Mouse (Mus musculus): ENCODE measurements around the gene Ankrd28. TPM values are rescaled to one million over a fixed set of nuclear protein-coding genes. Genes with fewer than 3 reads are reported as not detected.
A peak's percentile ranks its signal among the peaks of the same experiment; 100 is the strongest.

Gene Ankrd28
- polyA plus RNA-seq, 1 experiment from 2014 or later, result 11.7 TPM

DNA sequence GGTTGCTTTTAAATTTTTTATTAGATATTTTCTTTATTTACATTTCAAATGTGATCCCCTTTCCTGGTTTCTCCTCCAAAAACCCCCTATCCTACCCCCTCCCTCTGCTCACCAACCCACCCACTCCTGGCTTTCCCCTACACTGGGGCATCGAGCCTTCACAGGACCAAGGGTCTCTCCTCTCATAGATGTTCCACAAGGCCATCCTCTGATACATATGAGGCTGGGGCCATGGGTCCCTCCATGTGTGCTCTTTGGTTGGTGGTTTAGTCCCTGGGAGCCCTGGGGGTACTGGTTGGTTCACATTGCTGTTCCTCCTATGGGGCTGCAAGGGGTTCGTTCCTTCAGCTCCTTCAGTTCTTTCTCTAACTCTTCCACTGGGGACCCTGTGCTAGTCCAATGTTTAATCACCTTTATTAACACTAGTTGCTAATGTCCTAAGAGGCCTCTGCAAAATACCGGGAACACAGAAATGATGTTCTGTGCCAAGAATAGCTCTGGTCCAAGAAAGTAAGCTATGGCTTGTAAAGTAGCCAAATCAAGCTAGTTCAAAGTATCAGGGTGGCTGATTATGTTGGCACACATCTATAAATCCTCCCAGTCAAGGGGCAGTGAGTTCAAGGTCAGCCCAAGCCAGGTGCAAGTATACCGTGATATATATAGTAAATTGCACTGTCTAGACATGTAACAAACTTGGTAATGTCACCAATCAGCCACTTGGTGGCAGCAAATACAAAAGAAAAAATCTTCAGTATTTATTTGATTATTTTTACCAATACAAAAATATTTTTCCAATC is 36.3 kb downstream of the Ankrd28 start:
- Histone ChIP-seq H3K36me3 (ENCODE audit: insufficient read depth) (no peaks in the 10 kb centered on the region), H3K4me2 (no peak overlapping the region), H3K27me3 (ENCODE audit: insufficient read depth, low read length) (no peaks in the 10 kb centered on the region), H3K9ac (no peak overlapping the region), H3K9me3 (ENCODE audit: low read depth, low read length) (no peaks in the 10 kb centered on the region), H3K4me3 (ENCODE audit: low read depth, low read length) (no peak overlapping the region), H3K4me1 (ENCODE audit: insufficient read depth) (no peaks in the 10 kb centered on the region), H3K27ac (ENCODE audit: low read depth) (no peak overlapping the region)
- peak; percentile 91 for ATAC-seq (ENCODE audit: insufficient read depth)
- DNase-seq, result peak; percentile 82
- WGBS, result 57% methylated on average over 4 of the region's 4 CpGs
- TF ChIP-seq CTCF (IDR thresholded peaks at IDR 0.05; ENCODE audit: low read depth), result peak; percentile 56

- no peaks in the 10 kb centered on the region for H3K9me3 ChIP-seq (ENCODE audit: low read depth, low read length)
- TF ChIP-seq CTCF (IDR thresholded peaks at IDR 0.05; ENCODE audit: low read depth), result peak; percentile 64
- peak; percentile 79 for DNase-seq
- 45% methylated on average over 1 of the region's 1 CpGs for WGBS
- H3K4me3 ChIP-seq (ENCODE audit: low read depth, low read length), result no peak overlapping the region
- no peak overlapping the region for H3K9ac ChIP-seq
- no peak for ATAC-seq (ENCODE audit: insufficient read depth)
- H3K4me1 ChIP-seq (ENCODE audit: insufficient read depth), result no peaks in the 10 kb centered on the region
- no peak overlapping the region for H3K27ac ChIP-seq (ENCODE audit: low read depth)
- no peaks in the 10 kb centered on the region for H3K36me3 ChIP-seq (ENCODE audit: insufficient read depth)
- no peak overlapping the region for H3K4me2 ChIP-seq
- H3K27me3 ChIP-seq (ENCODE audit: insufficient read depth, low read length), result no peaks in the 10 kb centered on the region
Measured at GRCm38 (mm10) chr14:31790797-31791196, 39.7 kb downstream of the Ankrd28 start.

DNA sequence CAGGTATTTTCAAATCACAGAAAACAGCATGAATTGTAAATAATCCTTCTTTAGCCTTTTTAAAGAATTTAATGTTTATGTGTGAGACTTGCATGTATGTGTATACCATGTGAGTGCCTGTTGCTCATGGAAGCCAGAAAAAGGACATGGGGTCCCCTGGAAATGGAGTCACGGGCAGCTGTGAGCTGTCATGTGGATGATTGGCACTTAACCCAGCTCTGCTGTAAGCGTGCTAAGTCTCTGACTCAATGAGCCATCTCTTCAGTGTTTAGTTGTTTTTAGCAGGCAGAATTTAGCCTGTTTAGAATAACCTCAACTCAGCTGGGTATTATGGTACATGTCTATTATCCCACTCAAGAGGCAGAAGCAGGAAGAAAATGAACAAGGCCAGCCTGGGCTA is 43.5 kb downstream of the Ankrd28 start:
- H3K27me3 ChIP-seq (ENCODE audit: insufficient read depth, low read length), result no peaks in the 10 kb centered on the region
- no peak overlapping the region for H3K9ac ChIP-seq
- H3K4me3 ChIP-seq (ENCODE audit: low read depth, low read length), result no peak overlapping the region
- ATAC-seq (ENCODE audit: insufficient read depth), result no peak
- no peak for TF ChIP-seq CTCF (IDR thresholded peaks at IDR 0.05; ENCODE audit: low read depth)
- H3K4me1 ChIP-seq (ENCODE audit: insufficient read depth), result no peaks in the 10 kb centered on the region
- no peak overlapping the region for H3K4me2 ChIP-seq
- H3K36me3 ChIP-seq (ENCODE audit: insufficient read depth), result no peaks in the 10 kb centered on the region
- no peaks in the 10 kb centered on the region for H3K9me3 ChIP-seq (ENCODE audit: low read depth, low read length)
- no peak overlapping the region for H3K27ac ChIP-seq (ENCODE audit: low read depth)
- no peak for DNase-seq
- 62% methylated on average over 2 of the region's 2 CpGs for WGBS

- Histone ChIP-seq H3K4me2 (no peak overlapping the region), H3K27me3 (ENCODE audit: insufficient read depth, low read length) (no peaks in the 10 kb centered on the region), H3K9me3 (ENCODE audit: low read depth, low read length) (no peaks in the 10 kb centered on the region), H3K4me3 (ENCODE audit: low read depth, low read length) (no peak overlapping the region), H3K36me3 (ENCODE audit: insufficient read depth) (no peaks in the 10 kb centered on the region), H3K27ac (ENCODE audit: low read depth) (no peak overlapping the region), H3K4me1 (ENCODE audit: insufficient read depth) (0 out of 2 replicates have a peak, but pooled peaks cover 5% of the 10 kb centered on the region), H3K9ac (no peak overlapping the region)
- DNase-seq (peak; percentile 40), ATAC-seq (ENCODE audit: insufficient read depth) (no peak)
- peak; percentile 31 for TF ChIP-seq CTCF (IDR thresholded peaks at IDR 0.05; ENCODE audit: low read depth)
Measured at GRCm38 (mm10) chr14:31785681-31786080, 44.8 kb downstream of the Ankrd28 start.

DNA sequence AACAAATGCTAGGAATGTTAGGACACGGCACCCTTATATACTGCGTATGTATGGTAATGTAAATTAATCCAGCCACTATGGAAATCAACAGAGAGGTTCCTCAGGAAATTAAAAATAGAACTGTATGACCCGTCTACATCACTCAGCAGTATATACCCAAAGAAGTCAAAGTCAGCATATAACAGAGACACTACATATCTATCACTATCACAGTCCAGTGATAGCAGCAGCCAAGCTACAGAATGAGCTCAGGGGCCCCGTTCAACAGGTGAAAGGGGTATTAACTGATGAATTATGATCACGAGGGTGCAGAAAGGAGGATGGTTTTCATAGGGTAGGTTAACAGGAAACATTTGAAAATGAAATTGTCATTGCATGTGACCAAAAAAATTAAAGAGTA is 45.5 kb downstream of the Ankrd28 start:
- no peak for TF ChIP-seq CTCF (IDR thresholded peaks at IDR 0.05; ENCODE audit: low read depth)
- Histone ChIP-seq H3K4me2 (no peak overlapping the region), H3K4me1 (ENCODE audit: insufficient read depth) (0 out of 2 replicates have a peak, but pooled peaks cover 5% of the 10 kb centered on the region), H3K9me3 (ENCODE audit: low read depth, low read length) (no peaks in the 10 kb centered on the region), H3K36me3 (ENCODE audit: insufficient read depth) (no peaks in the 10 kb centered on the region), H3K4me3 (ENCODE audit: low read depth, low read length) (no peak overlapping the region), H3K9ac (no peak overlapping the region), H3K27me3 (ENCODE audit: insufficient read depth, low read length) (no peaks in the 10 kb centered on the region), H3K27ac (ENCODE audit: low read depth) (no peak overlapping the region)
- no peak for ATAC-seq (ENCODE audit: insufficient read depth)
- 86% methylated on average over 5 of the region's 5 CpGs for WGBS
- DNase-seq, result no peak

DNA sequence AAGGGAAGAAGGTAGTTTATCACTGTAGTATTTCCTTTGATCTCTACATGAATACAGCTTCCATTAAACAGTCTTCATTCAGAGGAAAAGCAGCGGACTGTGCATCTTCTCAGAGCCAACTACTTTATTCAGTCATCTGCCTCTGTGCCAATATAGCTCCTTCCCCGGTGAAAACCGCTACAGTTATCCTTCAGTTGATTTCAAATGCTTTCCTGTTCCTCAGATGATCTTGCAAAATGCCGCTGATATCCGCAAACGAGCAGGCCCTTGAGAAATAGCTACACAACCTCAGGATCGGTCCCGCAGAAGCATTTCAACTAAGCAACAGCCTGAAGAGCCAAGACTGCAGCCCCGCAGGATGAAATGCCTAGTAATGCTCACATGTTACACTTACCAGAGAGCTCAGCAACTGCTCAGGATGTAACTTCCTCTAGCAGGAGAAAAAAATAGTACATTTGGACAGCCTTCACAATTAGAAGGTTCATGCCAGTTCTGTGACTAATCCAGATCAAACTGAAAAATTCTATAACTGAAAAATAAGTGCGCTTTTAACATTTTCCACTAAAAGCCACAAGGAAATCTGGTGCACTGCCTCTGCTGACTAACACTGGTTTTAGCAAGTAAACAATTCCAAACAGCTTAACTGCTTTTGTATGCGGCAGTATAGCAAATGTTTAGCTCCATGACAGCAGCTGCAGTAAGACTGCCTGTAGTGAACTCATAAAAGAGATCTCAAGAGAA is 49.0 kb downstream of the Ankrd28 start:
- ATAC-seq (ENCODE audit: insufficient read depth) (no peak), DNase-seq (peak; percentile 48)
- no peak for TF ChIP-seq CTCF (IDR thresholded peaks at IDR 0.05; ENCODE audit: low read depth)
- Histone ChIP-seq H3K27me3 (ENCODE audit: insufficient read depth, low read length) (no peaks in the 10 kb centered on the region), H3K4me1 (ENCODE audit: insufficient read depth) (0 out of 2 replicates have a peak, but pooled peaks cover 5% of the 10 kb centered on the region), H3K27ac (ENCODE audit: low read depth) (peak overlapping the region; percentile 68), H3K4me2 (peak overlapping the region; percentile 45), H3K36me3 (ENCODE audit: insufficient read depth) (no peaks in the 10 kb centered on the region), H3K9me3 (ENCODE audit: low read depth, low read length) (no peaks in the 10 kb centered on the region), H3K9ac (peak overlapping the region; percentile 14; the same call in 1 of the 2 replicates), H3K4me3 (ENCODE audit: low read depth, low read length) (0 out of 2 replicates have a peak overlapping the region, but pooled peaks have one; percentile 5)
- 40% methylated on average over 11 of the region's 11 CpGs for WGBS

Measured in lung, embryonic 14.5 days (tissue).